Mouse (Mus musculus): ENCODE results near the gene Dmrt2.

- TF ChIP-seq CTCF (IDR thresholded peaks at IDR 0.05; ENCODE audit: control insufficient read depth, insufficient read depth, low read length) (no peak), POLR2A (IDR thresholded peaks at IDR 0.05; ENCODE audit: borderline replicate concordance, control insufficient read depth, low read depth, low read length) (no peak)
These were observed 18.0 kb upstream of the Dmrt2 start for GRCm38 (mm10) chr19:25654034-25654749.

All from bone marrow, adult 2 months (tissue).